Mouse (Mus musculus) C2C12 (cell line): Measurements from ENCODE around the gene 1110004F10Rik. TPM values are rescaled to one million over a fixed set of nuclear protein-coding genes. Genes with fewer than 3 reads are reported as not detected.

Source experiments
- H3K27me3 ChIP-seq: one replicate; pipeline ENCODE4 v1.6.1; 2011; ENCODE audit not compliant: control insufficient read depth, insufficient read depth, insufficient read length
- H3K36me3 ChIP-seq: one replicate; pipeline ENCODE4 v1.6.1; 2011; ENCODE audit not compliant: control insufficient read depth, insufficient read depth
- H3K4me3 ChIP-seq: one replicate; pipeline ENCODE4 v1.5.1; 2011; ENCODE audit warnings: mild to moderate bottlenecking, control low read depth; ENCODE audit not compliant: poor library complexity, insufficient read depth, severe bottlenecking
- H3K79me2 ChIP-seq: one replicate; pipeline ENCODE4 v1.6.1; 2011; ENCODE audit not compliant: control insufficient read depth, insufficient read depth
- H3K79me3 ChIP-seq: one replicate; pipeline ENCODE4 v1.6.1; 2011; ENCODE audit warnings: low read depth, control low read depth
- H3ac ChIP-seq: one replicate; pipeline ENCODE3; 2011; ENCODE audit warnings: low read depth; ENCODE audit not compliant: control insufficient read depth, insufficient read length
- CEBPB ChIP-seq: IDR thresholded peaks from one replicate; pipeline ENCODE4 v1.6.1; 2011; ENCODE audit warnings: low read depth, mild to moderate bottlenecking, control low read depth, moderate library complexity
- CTCF ChIP-seq: IDR thresholded peaks from one replicate; pipeline ENCODE4 v1.5.1; 2011; ENCODE audit not compliant: control insufficient read depth, insufficient read depth, insufficient read length
- FOSL1 ChIP-seq: IDR thresholded peaks from one replicate; pipeline ENCODE4 v1.8.0; 2011; ENCODE audit warnings: mild to moderate bottlenecking, low read length; ENCODE audit not compliant: poor library complexity, insufficient read depth, severe bottlenecking
- MAX ChIP-seq: IDR thresholded peaks from one replicate; pipeline ENCODE4 v1.6.1; 2011; ENCODE audit warnings: mild to moderate bottlenecking, control low read depth
- MYOD1 ChIP-seq: IDR thresholded peaks from one replicate; pipeline ENCODE4 v1.6.1; 2011; ENCODE audit warnings: low read depth; ENCODE audit not compliant: control insufficient read depth, insufficient read length
- MYOG ChIP-seq: IDR thresholded peaks from one replicate; pipeline ENCODE4 v1.6.1; 2011; ENCODE audit not compliant: control insufficient read depth, insufficient read length; ENCODE audit errors: extremely low read depth
- USF1 ChIP-seq: IDR thresholded peaks from one replicate; pipeline ENCODE4 v1.6.1; 2011; ENCODE audit warnings: low read depth, mild to moderate bottlenecking, control low read depth, moderate library complexity
- polyA plus RNA-seq: library from polyadenylated mRNA; unstranded; fragments of >200 nt; fragmentation: generic; extraction: Trizol; gene quantifications from one replicate; pipeline ENCODE4 v1.2.1, GENCODE M21; 2012; ENCODE audit warnings: missing spikeins

The 1110004F10Rik gene
- polyA plus RNA-seq, 1 experiment = 97.2 TPM

GRCm38 (mm10) chr7:116129374-116129773, 90.2 kb downstream of the 1110004F10Rik start:
- Histone ChIP-seq H3K36me3 (no peaks in the 10 kb centered on the region), H3K27me3 (peaks cover 14% of the 10 kb centered on the region), H3K4me3 (no peak overlapping the region), H3K79me2 (no peaks in the 10 kb centered on the region), H3ac (no peak overlapping the region), H3K79me3 (no peaks in the 10 kb centered on the region)
- TF ChIP-seq MAX (no peak), USF1 (no peak), FOSL1 (no peak)

DNA sequence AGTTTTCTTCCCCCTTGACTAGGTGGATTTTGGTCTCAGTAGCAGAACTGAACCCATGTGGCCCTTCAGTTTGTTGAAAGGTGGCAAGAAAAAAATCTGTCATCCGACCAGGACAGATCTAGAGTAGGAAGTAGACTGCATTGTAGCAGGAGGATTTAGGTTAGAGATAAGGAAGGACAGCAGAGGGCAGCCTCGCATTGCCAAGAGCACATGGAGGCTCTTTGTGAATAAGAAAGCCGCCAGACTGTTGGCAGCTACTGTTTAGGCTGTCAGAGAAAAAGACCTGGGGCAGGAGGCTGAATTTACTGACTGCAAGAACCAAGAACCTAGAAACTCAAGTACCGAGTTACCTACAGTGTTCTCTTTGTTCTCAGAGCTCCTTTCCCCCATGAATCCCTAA, 92.2 kb downstream of the 1110004F10Rik start:
- Histone ChIP-seq H3K27me3 (peaks cover 32% of the 10 kb centered on the region), H3ac (no peak overlapping the region), H3K4me3 (no peak overlapping the region), H3K79me2 (no peaks in the 10 kb centered on the region), H3K79me3 (no peaks in the 10 kb centered on the region), H3K36me3 (no peaks in the 10 kb centered on the region)
- TF ChIP-seq FOSL1 (no peak), MYOD1 (no peak), MYOG (no peak), USF1 (no peak), CTCF (no peak), MAX (no peak), CEBPB (no peak)

DNA sequence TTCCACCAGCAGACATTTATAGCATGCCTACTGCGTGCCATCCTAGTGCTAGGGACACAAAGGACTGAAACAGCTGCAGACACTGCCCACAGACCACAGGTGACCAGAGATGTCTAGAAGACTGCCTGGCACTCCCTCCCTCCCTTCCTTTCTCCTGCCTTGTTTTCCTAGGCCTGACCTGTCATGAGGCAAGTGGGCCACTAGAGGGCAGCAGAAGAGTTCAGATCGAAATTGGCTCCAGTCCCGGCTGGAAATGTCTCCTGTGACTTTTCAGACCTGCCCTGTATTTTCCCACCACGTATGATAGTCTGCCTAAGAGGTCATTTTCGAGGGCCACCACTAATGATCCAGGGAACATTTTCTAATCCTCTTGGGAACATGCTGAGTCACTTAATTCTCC, 92.9 kb downstream of the 1110004F10Rik start:
- TF ChIP-seq USF1 = no peak
- TF ChIP-seq CTCF = peak; percentile 25
- TF ChIP-seq MYOD1 = no peak
- H3K27me3 ChIP-seq = peaks cover 31% of the 10 kb centered on the region
- H3K79me3 ChIP-seq = no peaks in the 10 kb centered on the region
- H3K4me3 ChIP-seq = no peak overlapping the region
- no peaks in the 10 kb centered on the region for H3K79me2 ChIP-seq
- no peak overlapping the region for H3ac ChIP-seq
- no peaks in the 10 kb centered on the region for H3K36me3 ChIP-seq

GRCm38 (mm10) chr7:116134413-116135292, 95.5 kb downstream of the 1110004F10Rik start:
- Histone ChIP-seq H3K27me3 (peaks cover 30% of the 10 kb centered on the region), H3K79me3 (no peaks in the 10 kb centered on the region), H3ac (no peak overlapping the region), H3K4me3 (no peak overlapping the region), H3K79me2 (no peaks in the 10 kb centered on the region), H3K36me3 (no peaks in the 10 kb centered on the region)
- TF ChIP-seq USF1 = no peak

DNA sequence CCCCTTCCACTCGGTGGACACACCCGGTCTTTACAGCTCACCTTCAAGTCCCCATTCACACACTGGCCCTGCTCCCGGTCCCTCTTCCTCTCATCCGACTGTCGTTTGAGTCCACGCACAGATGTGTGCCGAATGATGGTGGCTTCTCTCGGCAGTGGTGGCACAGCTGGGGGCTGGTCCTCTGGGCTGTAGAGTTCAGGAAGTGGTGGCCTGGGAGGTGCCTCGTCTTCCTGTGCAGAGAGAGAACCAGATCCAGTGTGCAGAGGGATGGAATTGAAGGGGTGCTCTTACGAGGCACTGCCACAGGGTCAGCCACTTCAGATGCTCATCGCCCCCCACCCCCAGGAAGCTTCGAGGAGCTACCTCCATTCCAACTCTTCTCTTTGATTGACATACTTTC, 98.0 kb downstream of the 1110004F10Rik start:
- Histone ChIP-seq H3K79me2 (no peaks in the 10 kb centered on the region), H3K4me3 (no peak overlapping the region), H3ac (no peak overlapping the region), H3K79me3 (no peaks in the 10 kb centered on the region), H3K36me3 (no peaks in the 10 kb centered on the region), H3K27me3 (peaks cover 35% of the 10 kb centered on the region)
- TF ChIP-seq CTCF = no peak
- TF ChIP-seq MYOG = no peak
- TF ChIP-seq USF1 = no peak
- no peak for TF ChIP-seq CEBPB
- no peak for TF ChIP-seq MAX
- no peak for TF ChIP-seq FOSL1
- TF ChIP-seq MYOD1 = no peak

GRCm38 (mm10) chr7:116137671-116138070, 98.5 kb downstream of the 1110004F10Rik start:
- H3K79me2 ChIP-seq = no peaks in the 10 kb centered on the region
- H3K79me3 ChIP-seq = no peaks in the 10 kb centered on the region

More at GRCm38 (mm10) chr7:116137671-116138070, 98.5 kb downstream of the 1110004F10Rik start:
- TF ChIP-seq CEBPB = no peak
- TF ChIP-seq MAX = no peak
- no peak for TF ChIP-seq FOSL1
- TF ChIP-seq CTCF = no peak
- TF ChIP-seq MYOG = no peak
- no peak for TF ChIP-seq MYOD1
- TF ChIP-seq USF1 = no peak
- Histone ChIP-seq H3ac (no peak overlapping the region), H3K36me3 (no peaks in the 10 kb centered on the region), H3K4me3 (no peak overlapping the region), H3K27me3 (peaks cover 35% of the 10 kb centered on the region)
